Mouse (Mus musculus) cerebellum, postnatal 25 days (tissue): ENCODE results near the gene Acadm.

Source experiments
- DNase-seq, 2 experiments: peaks; one replicate each; pipeline ENCODE4 v3.0.0; 2021; ENCODE audit warnings: mixed read lengths in 2 of 2

The Acadm gene

DNA sequence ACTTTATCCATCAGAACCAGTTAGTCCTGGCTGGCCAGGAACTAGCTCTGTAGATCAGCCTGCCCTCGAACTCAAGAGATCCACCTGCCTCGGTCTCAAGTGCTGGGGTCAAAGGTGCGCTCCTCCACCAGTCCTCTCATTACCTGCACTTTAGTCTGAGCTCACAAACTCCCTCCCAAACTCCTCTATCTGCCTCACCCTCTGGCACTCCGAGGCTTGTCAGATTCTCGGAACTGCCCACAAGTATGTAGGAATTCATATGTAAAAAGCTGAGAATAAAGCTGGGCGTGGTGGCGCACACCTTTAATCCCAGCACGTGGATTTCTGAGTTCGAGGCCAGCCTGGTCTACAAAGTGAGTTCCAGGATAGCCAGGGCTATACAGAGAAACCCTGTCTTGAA, 3.9 kb downstream of the Acadm start:
- no peak for DNase-seq

DNA sequence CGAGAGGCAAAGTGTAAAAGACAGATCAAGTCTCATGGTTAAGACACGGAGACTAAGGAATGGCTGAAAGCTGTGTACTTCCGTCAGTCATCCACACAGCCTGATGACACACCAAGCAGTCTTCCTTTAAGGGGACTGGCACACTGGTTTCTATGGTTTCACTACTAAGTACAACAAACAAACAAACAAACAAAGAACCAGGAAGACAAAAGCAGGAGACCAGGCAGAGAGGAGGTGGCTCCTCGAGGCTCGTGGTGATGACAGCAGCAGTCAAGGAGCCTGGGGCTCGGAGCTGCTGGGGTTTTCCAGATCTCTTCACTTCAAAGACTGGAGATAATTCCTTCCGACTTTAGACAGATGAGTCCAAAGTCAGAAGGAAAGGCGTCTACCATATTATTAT, 4.4 kb downstream of the Acadm start:
- no peak for DNase-seq

GRCm38 (mm10) chr3:153937116-153937810, 7.2 kb downstream of the Acadm start:
- DNase-seq: no peak

GRCm38 (mm10) chr3:153935878-153936277, 8.6 kb downstream of the Acadm start:
- DNase-seq: no peak

DNA sequence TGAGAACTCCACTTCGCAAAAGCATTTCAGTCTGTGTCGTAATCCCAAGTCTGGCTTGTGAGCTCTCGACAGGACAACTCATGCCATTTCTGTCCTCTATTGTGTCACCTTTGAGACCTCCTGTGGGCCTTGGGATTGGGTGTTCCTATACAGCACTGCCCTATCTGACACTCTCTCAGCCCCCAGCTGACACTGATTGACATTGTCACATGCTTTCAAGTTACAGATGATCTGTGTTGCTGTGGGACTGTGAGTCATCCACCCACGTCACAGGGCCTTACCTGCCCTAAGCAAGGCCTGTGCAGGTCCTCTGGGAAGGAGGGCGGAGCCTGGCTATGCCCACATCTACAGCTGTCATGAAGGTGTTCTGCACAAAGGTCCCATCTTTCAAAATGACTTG, 12.0 kb downstream of the Acadm start:
- no peak for DNase-seq

- no peak for DNase-seq
Observed at GRCm38 (mm10) chr3:153929526-153929925, 14.9 kb downstream of the Acadm start.

- DNase-seq: no peak
Observed at GRCm38 (mm10) chr3:153926333-153926732, 18.1 kb downstream of the Acadm start.

- no peak for DNase-seq
Observed at GRCm38 (mm10) chr3:153921147-153921910, 23.1 kb downstream of the Acadm start.

GRCm38 (mm10) chr3:153917200-153917599, 27.2 kb downstream of the Acadm start:
- DNase-seq: no peak

DNA sequence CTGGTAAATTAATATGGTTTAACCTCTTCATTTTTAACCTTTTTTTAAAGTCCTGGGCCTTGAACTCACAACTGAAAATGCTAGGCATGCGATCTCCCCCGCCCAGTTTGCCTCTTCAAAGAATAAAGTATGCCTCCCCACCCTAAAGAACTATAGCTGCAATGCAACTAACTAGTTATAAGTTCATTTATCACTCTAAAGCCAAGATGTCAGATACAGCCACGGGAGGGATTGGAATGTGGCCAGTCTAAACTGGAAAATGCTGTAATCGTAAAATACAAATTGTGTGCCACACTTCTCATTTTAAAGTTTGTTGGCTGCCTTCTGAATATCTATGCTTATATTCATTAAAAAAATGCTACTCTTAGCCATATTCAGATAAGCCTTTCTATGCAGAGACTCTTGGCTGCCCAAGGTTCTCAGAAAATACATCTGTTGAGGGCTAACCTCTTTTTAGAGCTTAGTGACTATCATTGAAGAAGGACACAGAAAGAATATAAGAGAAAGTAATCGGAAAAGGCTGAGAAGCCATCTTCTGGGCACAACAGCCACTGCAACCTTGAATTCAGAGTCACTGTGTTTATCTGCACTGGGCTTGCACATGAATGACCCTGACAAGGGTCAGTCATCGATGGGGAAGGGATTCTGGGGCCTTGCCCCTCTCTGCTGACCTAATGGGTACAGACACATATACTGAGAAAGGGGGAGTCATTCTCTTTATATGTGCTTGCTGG, 30.8 kb downstream of the Acadm start:
- DNase-seq: peak; percentile 13 to 15

GRCm38 (mm10) chr3:153912546-153913509, 31.6 kb downstream of the Acadm start, which contains the start of gene Rabggtb:
Gene Rabggtb (minus strand): TSS chr3:153913009.
- peak; percentile 97 to 98 for DNase-seq

DNA sequence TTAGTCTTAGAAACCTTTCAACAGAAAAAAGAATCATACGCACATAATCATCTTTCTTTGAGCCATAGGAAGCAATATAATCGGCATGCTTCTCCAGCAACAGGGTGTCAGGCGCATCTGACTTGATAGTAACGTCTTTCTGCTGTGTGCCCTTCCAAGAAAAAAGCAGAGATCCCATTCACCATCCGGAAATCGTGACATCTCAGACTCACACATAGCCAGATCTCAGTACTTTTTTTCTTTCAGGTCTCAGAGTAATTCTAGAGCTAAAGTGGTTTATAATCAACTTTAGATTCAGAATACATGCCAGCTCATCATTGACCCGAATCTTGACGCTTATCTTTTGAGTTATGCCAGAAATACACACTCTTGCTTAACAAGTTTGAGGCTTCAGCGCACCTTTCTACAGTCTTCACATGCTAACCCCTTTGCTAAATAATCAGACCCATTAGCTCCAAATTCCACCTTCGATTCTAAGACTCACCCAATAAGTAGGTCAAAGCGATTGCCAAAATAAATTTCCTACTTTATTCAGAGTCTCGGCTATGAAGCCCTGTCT, 32.5 kb downstream of the Acadm start:
- no peak for DNase-seq

DNA sequence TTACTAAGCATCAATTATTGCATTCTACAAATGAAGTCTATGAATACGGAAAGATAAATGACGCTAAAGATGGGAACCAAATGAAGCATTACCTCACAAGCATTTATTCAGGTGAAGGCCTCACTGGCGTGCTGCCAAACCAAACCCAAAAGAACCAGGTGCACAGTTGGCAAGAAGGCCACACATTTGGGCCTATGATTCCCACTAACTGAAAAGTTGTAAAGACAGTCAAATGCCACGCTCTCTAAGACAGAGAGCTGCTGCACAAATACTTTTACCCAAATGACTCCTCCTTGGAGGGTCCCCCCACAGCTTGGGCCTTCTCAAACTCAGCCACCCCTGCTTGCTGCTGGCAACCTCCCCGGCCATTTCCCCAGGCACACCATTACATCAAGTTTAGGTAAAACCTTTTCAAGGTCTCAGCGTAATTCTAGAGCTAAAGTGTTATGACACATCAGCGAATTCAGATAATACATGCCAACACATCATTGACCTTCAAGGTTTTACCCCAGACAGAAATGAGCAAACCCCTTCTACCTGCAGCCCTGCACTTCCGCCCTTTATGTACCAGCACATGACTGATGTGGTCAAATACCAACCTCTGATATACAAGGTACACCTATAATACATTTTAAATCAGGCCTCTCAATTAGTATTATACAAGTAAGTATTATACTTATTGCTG, 33.1 kb downstream of the Acadm start:
- peak; percentile 43 to 67 for DNase-seq

DNA sequence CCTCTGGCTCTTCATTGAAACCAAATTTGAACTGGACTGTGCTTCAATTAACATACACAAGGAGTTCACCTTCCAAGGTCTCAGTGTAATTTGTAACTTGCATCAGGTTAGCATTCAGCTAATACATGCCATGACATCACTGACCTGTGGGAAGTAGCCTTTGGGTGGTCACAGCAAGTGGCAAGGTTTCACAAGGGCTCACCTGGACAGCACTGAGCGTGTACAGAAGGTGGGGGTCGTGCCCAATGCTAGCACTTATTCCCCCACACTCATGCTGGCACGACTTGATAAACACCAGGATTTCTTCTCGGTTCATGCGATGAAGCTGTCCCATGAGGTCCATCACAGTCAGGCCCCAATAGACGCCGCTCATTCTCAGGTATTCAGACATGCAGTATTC, 33.9 kb downstream of the Acadm start:
- peak in 1 of 2 experiments; percentile 13 for DNase-seq

DNA sequence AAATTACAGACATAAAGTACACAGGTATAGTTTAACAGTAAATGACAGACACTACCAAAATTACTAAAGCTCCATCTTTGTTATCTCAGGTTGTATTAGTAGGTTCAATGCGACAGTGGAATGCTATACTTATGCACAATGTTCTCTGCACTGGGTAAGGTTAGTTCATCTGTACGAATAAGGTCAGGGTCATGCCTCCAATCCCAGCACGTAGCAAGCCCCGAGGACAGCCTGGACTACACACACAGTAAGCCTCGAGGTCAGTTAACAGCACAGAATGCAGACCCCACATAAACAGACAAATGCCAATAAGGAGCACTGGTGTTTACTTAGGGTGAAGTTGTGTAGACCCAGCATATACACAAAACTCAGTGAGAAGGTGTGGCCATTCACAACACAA, 35.5 kb downstream of the Acadm start:
- no peak for DNase-seq

GRCm38 (mm10) chr3:153906136-153906871, 38.1 kb downstream of the Acadm start, which contains the start of gene Msh4:
Gene Msh4 (minus strand): TSS chr3:153906138.
- DNase-seq: no peak

DNA sequence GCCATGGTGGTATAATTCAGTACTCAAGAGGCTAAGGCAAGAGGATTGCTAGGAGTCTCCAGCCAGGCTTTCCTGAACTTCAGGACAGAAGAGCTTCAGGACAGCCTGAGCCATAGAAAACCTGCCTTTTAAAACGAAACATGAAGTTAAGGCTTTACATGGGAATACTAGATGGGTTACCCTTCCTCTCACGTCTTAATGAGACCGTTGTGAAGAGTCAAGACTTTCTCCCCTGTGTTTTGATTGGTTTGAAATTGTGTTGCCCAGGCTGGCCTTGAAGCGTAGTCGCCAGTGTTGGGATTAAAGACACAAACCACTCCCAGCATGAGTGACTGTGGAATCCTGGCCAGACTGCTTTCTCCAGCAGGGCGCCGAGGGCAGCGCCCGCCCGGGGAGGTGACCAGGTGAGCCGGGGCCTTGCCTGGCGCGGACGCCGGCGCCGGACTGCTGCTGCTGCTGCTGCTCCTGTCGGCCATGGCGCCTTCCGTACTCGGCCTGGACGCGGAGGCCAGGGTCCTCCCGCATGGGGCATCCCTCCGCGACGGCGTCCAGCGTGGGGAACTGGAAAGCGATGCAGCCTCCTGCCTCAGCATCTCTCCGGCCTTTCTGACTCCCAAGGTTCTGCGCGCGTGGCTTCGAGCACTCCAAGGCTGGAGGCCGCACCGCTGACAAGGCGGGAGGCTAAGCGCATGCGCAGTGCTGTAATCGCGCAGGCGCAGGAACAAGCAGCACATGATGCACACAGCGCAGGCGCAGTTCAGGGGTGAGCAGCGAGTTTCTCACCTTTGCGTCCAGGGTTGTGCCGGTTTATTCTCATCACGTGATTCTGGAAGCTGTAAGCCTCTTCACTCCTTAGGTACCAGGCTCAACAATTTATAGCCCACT, 38.9 kb downstream of the Acadm start:
- DNase-seq: peak; percentile 17 to 34

GRCm38 (mm10) chr3:153904586-153904985, 39.8 kb downstream of the Acadm start:
- peak; percentile 54 to 77 for DNase-seq

DNA sequence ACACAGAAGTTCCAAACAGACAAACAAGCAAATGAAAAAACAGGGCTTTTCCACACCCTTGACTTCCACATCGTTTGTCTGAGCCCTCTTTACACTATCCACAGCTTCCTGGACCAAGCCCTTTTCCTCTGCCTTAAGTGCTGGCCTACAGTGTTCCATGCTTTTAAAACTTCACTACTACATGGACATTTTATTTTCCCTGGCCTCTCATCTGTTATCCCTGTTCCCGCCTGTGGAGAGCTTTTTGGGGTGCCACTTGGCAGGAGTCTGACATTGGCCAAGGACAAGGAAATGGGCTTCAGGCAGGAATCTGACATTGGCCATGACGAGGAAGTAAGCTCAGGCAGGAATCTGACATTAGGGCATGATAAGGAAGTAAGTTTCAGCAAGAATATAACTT, 41.8 kb downstream of the Acadm start:
- no peak for DNase-seq

DNA sequence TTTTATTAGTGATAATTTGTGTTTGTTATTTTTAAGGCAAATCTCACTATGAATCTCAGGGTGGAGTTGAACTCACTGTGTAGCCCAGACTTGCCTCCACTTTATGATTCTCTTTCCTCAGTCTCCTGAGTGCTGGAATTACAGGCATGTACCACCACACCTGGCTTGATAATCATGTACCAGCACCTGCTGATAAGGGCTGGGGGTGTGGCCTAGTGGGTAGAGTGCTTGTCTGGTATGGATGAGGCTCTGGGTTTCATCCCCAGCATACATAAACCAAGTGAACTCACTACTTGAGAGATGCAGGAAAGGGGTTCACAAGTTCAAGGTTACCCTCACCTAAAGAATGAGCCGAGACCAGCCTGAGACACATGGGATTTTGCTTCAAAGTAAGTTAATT, 42.5 kb downstream of the Acadm start:
- no peak for DNase-seq
